Mouse (Mus musculus) liver, embryonic 16.5 days (tissue): ENCODE measurements at regions not wholly inside any gene's neighbourhood (a gene's known extent, or its start where the extent isn't known, plus 50 kb on each side); places are given as distances from the start of the nearest gene placed in this dataset.

Experiments
- ATAC-seq: fragments of 200-750 bp; cut with Nextera tagmentation; 2 replicates; pipeline ENCODE4 v1.8.0; 2017; ENCODE audit warnings: low read depth, mild to moderate bottlenecking, moderate number of reproducible peaks, moderate library complexity
- H3K27ac ChIP-seq: fragments of 300-500 bp; sonication (generic); 2 replicates; pipeline ENCODE4 v1.5.1; 2014; ENCODE audit warnings: mild to moderate bottlenecking, low read length
- H3K27me3 ChIP-seq: fragments of 300-500 bp; sonication (generic); 2 replicates; pipeline ENCODE4 v1.6.1; 2014; ENCODE audit warnings: low read depth, low read length, mixed read lengths; ENCODE audit not compliant: control insufficient read depth, insufficient read depth
- H3K36me3 ChIP-seq: fragments of 300-500 bp; sonication (generic); 2 replicates; pipeline ENCODE4 v1.6.1; 2014; ENCODE audit warnings: mild to moderate bottlenecking; ENCODE audit not compliant: control insufficient read depth, insufficient read depth
- H3K4me1 ChIP-seq: fragments of 300-500 bp; sonication (generic); 2 replicates; pipeline ENCODE4 v1.6.1; 2014; ENCODE audit warnings: low read depth, low read length, mixed read lengths; ENCODE audit not compliant: control insufficient read depth
- H3K4me2 ChIP-seq: fragments of 300-500 bp; sonication (generic); 2 replicates; pipeline ENCODE4 v1.6.1; 2014; ENCODE audit warnings: low read depth, low read length, mixed read lengths
- H3K4me3 ChIP-seq: fragments of 300-500 bp; sonication (generic); 2 replicates; pipeline ENCODE4 v1.5.1; 2014; ENCODE audit warnings: low read depth, mild to moderate bottlenecking, low read length
- H3K9ac ChIP-seq: fragments of 300-500 bp; sonication (generic); 2 replicates; pipeline ENCODE4 v1.6.1; 2014; ENCODE audit warnings: low read depth, low read length
- H3K9me3 ChIP-seq: fragments of 300-500 bp; sonication (generic); replicated peaks from 2 replicates; pipeline ENCODE4 v1.6.1; 2016; ENCODE audit warnings: low read length; ENCODE audit not compliant: control insufficient read depth
- WGBS: fragments of 180-500 bp; shearing (Covaris S2); extraction: QIAGEN DNeasy Blood & Tissue Kit; methylation state at CpG from one replicate; pipeline ENCODE4 v1.1.7; 2014; ENCODE audit not compliant: insufficient replicate concordance; 5-methylcytosine and 5-hydroxymethylcytosine counted together

- H3K27me3 ChIP-seq = no peaks in the 10 kb centered on the region
- H3K4me2 ChIP-seq = no peak overlapping the region
- 41% methylated on average over 4 of the region's 4 CpGs for WGBS
- ATAC-seq = no peak
- H3K27ac ChIP-seq = no peak overlapping the region
- no peaks in the 10 kb centered on the region for H3K9me3 ChIP-seq
- H3K9ac ChIP-seq = no peak overlapping the region
- H3K36me3 ChIP-seq = no peaks in the 10 kb centered on the region
- H3K4me1 ChIP-seq = no peaks in the 10 kb centered on the region
- H3K4me3 ChIP-seq = no peak overlapping the region
Observed at GRCm38 (mm10) chr13:57236917-57237316, 341.1 kb upstream of the Trpc7 start.

GRCm38 (mm10) chr13:57236211-57236610 is 340.4 kb upstream of the Trpc7 start:
- 63% methylated on average over 5 of the region's 5 CpGs for WGBS
- ATAC-seq = no peak

GRCm38 (mm10) chr13:57232906-57233305 is 337.1 kb upstream of the Trpc7 start:
- H3K4me2 ChIP-seq = no peak overlapping the region
- WGBS = 69% methylated on average over 5 of the region's 5 CpGs
- H3K4me3 ChIP-seq = no peak overlapping the region
- no peaks in the 10 kb centered on the region for H3K36me3 ChIP-seq
- H3K4me1 ChIP-seq = no peaks in the 10 kb centered on the region
- no peak for ATAC-seq
- no peak overlapping the region for H3K9ac ChIP-seq
- no peaks in the 10 kb centered on the region for H3K9me3 ChIP-seq
- no peaks in the 10 kb centered on the region for H3K27me3 ChIP-seq
- H3K27ac ChIP-seq = no peak overlapping the region

More at GRCm38 (mm10) chr13:57236211-57236610, 340.4 kb upstream of the Trpc7 start:
- Histone ChIP-seq H3K4me3 (no peak overlapping the region), H3K4me2 (no peak overlapping the region), H3K4me1 (no peaks in the 10 kb centered on the region), H3K9ac (no peak overlapping the region), H3K36me3 (no peaks in the 10 kb centered on the region), H3K27me3 (no peaks in the 10 kb centered on the region), H3K9me3 (no peaks in the 10 kb centered on the region), H3K27ac (no peak overlapping the region)

DNA sequence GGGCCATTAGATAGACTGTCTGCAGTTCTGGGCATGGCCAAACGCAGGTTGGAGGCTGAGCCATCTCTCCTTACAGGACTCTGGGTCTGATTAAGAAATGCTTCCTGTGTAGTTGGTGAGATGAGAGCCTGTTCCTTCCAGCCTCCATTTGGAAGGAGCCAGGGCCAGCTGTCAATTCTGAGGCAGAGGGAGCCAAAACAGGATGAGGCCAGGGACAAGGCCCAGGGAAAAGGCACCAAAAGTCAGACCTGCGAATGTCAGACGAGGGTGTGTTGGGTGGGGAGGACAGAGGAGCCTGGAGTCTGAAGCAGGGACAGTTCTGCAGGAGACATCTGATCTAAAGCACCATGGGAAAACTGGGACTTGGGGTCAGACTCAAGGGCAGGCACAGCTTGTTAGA is 335.9 kb upstream of the Trpc7 start:
- H3K36me3 ChIP-seq = no peaks in the 10 kb centered on the region
- WGBS = 38% methylated on average over 3 of the region's 3 CpGs
- H3K4me2 ChIP-seq = no peak overlapping the region
- no peak overlapping the region for H3K27ac ChIP-seq
- no peaks in the 10 kb centered on the region for H3K4me1 ChIP-seq
- H3K4me3 ChIP-seq = no peak overlapping the region
- no peak overlapping the region for H3K9ac ChIP-seq
- no peaks in the 10 kb centered on the region for H3K9me3 ChIP-seq
- no peaks in the 10 kb centered on the region for H3K27me3 ChIP-seq
- no peak for ATAC-seq

- Histone ChIP-seq H3K9ac (no peak overlapping the region), H3K9me3 (no peaks in the 10 kb centered on the region), H3K36me3 (no peaks in the 10 kb centered on the region), H3K27ac (no peak overlapping the region), H3K4me2 (no peak overlapping the region), H3K4me3 (no peak overlapping the region), H3K27me3 (no peaks in the 10 kb centered on the region), H3K4me1 (no peaks in the 10 kb centered on the region)
- WGBS = 44% methylated on average over 4 of the region's 4 CpGs
- no peak for ATAC-seq
Observed at GRCm38 (mm10) chr13:57230253-57230652, 334.5 kb upstream of the Trpc7 start.

DNA sequence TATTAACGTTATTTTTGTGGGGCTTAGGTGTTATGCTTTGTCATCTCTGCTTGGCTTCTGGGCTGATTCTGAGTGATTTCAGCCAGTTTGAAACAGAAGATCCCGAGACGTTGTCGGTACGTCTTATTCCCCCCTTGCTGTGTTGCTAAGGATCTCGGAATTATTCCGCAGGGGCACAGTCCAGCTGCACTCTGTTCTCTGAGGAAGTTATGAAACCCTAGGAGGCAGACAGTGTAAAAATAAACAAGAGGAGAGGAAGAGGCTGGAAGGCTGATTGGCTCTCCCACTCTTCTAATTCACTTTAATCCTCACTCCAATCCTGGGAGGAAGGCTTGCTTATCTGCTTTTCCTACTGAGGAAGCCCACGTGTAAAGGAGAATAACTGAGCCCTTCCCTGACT is 325.3 kb upstream of the Trpc7 start:
- Histone ChIP-seq H3K9ac (no peak overlapping the region), H3K27ac (no peak overlapping the region), H3K36me3 (no peaks in the 10 kb centered on the region), H3K27me3 (no peaks in the 10 kb centered on the region), H3K4me3 (no peak overlapping the region), H3K4me2 (no peak overlapping the region), H3K9me3 (no peaks in the 10 kb centered on the region), H3K4me1 (no peaks in the 10 kb centered on the region)
- ATAC-seq = no peak
- WGBS = 62% methylated on average over 8 of the region's 8 CpGs

DNA sequence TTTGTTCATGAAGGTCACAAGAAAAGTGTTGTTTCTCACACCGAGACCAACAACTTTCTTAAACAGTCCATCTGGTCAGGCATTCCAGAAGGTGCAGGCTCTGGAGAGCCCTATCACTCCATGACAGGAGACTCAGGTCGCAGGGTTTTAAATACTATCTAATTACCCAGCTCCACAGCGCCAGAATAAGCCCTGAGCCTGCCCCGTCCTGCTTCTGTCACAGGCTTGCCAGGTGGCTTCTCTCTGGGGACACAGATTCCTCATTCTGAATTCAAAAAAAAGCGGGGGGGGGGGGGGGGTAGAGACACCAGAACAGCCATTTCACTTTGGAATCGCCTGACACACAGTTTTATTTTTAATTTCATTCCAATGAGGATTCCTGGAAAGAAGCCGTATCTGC is 320.4 kb upstream of the Trpc7 start:
- no peak overlapping the region for H3K4me3 ChIP-seq
- no peaks in the 10 kb centered on the region for H3K9me3 ChIP-seq
- H3K4me2 ChIP-seq = no peak overlapping the region
- H3K36me3 ChIP-seq = no peaks in the 10 kb centered on the region
- WGBS = 33% methylated on average over 7 of the region's 7 CpGs
- no peak for ATAC-seq
- no peak overlapping the region for H3K27ac ChIP-seq
- no peaks in the 10 kb centered on the region for H3K27me3 ChIP-seq
- H3K9ac ChIP-seq = no peak overlapping the region
- H3K4me1 ChIP-seq = no peaks in the 10 kb centered on the region

DNA sequence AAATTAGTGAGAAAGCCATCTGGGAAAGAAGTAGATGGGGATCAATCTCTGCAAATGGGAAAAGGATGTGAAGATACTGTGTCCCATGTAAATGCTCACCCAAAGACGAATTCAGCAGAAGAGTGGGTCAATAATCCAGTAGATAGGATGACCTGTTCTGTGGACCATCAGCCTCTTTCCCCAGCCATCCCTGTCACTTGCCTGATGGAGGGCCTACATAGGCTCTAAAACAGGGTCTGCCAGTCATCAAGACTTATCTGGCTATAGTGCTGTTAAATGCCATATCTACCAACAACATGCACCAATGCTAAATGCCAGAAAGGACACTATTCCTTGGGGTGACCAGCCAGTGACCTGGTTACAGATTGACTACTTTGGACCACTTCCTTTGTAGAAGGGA is 316.5 kb upstream of the Trpc7 start:
- Histone ChIP-seq H3K4me2 (no peak overlapping the region), H3K9me3 (no peaks in the 10 kb centered on the region), H3K27me3 (no peaks in the 10 kb centered on the region), H3K27ac (no peak overlapping the region), H3K36me3 (no peaks in the 10 kb centered on the region), H3K4me1 (no peaks in the 10 kb centered on the region), H3K4me3 (no peak overlapping the region), H3K9ac (no peak overlapping the region)
- WGBS = 38% methylated on average over 1 of the region's 1 CpGs
- no peak for ATAC-seq

GRCm38 (mm10) chr13:57191195-57191594 is 295.4 kb upstream of the Trpc7 start:
- H3K36me3 ChIP-seq = no peaks in the 10 kb centered on the region
- H3K9me3 ChIP-seq = no peaks in the 10 kb centered on the region
- no peaks in the 10 kb centered on the region for H3K4me1 ChIP-seq
- H3K27me3 ChIP-seq = no peaks in the 10 kb centered on the region
- H3K4me3 ChIP-seq = no peak overlapping the region
- no peak overlapping the region for H3K27ac ChIP-seq
- 61% methylated on average over 3 of the region's 3 CpGs for WGBS
- H3K9ac ChIP-seq = no peak overlapping the region
- ATAC-seq = no peak
- no peak overlapping the region for H3K4me2 ChIP-seq

GRCm38 (mm10) chr13:57189246-57189645 is 293.5 kb upstream of the Trpc7 start:
- no peak for ATAC-seq
- Histone ChIP-seq H3K27ac (no peak overlapping the region), H3K4me2 (no peak overlapping the region), H3K9ac (no peak overlapping the region), H3K27me3 (no peaks in the 10 kb centered on the region), H3K36me3 (no peaks in the 10 kb centered on the region), H3K9me3 (no peaks in the 10 kb centered on the region), H3K4me3 (no peak overlapping the region), H3K4me1 (no peaks in the 10 kb centered on the region)
- 42% methylated on average over 3 of the region's 3 CpGs for WGBS
